Mouse (Mus musculus): ENCODE results near the gene Trp53tg5. TPM values are rescaled to one million over a fixed set of nuclear protein-coding genes. Genes with fewer than 3 reads are reported as not detected.

The Trp53tg5 gene
- polyA plus RNA-seq, 1 experiment = not detected

DNA sequence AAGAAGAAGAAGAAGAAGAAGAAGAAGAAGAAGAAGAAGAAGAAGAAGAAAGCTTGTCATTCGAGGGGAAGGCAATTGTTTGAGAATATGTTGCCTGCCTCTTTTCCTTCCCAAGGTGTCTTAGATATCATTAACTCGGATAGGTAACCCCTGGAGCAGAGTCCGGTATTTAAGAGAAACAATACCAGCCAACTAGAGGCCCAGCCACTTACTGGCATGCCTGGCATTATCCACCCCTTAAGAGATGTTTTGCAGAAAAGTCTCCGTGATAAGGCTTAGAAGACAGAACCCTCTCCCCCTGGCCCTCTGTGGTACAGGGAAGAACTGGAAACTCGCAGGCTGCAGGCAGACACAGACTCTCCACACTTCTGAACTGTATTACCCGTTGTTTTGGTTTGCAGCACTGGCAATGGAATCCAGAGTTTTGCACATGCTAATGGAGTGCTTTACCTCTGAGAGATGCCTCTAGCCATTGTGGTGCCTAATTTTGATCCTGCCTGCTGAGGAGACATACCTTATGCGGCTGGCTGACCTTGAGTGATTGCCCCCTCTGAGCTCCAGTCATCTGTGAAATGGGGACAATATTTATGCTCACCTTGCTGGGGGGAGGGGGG, 19.5 kb downstream of the Trp53tg5 start:
- 74% methylated on average over 7 of the region's 7 CpGs for WGBS
- DNase-seq (ENCODE audit: low read depth, low spot score) = no peak

DNA sequence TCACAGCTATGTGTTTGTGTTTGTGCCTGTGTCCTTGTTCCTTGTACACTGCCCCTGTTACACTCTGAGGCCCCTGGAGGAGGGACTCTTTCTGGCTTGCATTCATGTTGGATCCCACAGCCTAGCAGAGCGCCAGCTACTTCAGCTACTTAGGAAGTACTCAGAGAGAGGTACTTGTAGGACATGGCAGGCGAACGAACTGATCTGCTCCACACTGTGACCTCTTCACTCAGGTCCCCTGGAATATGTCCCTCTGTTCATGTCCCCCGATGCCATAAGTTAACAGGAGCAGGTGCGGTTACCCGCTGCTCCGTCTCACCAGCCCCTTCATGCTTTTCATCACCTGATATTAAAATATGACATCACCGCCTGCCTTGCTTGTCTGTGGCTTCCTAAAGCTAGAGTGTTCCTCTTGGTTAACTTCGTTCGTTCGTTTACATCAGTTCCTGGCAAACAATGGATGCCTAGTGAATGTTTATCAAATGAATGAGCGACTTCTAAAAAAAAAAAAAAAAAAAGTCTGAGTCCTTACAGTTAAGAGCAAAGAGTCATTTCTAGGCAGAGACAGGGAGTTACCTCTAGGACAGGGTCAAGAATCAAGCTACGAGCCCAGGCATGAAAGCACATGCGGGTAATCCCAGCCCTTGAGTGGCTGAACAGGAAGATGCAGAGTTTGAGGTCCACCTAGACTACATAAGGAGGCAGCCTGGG, 20.3 kb downstream of the Trp53tg5 start:
- DNase-seq (ENCODE audit: low read depth, low spot score) = no peak
- WGBS = 79% methylated on average over 14 of the region's 14 CpGs

DNA sequence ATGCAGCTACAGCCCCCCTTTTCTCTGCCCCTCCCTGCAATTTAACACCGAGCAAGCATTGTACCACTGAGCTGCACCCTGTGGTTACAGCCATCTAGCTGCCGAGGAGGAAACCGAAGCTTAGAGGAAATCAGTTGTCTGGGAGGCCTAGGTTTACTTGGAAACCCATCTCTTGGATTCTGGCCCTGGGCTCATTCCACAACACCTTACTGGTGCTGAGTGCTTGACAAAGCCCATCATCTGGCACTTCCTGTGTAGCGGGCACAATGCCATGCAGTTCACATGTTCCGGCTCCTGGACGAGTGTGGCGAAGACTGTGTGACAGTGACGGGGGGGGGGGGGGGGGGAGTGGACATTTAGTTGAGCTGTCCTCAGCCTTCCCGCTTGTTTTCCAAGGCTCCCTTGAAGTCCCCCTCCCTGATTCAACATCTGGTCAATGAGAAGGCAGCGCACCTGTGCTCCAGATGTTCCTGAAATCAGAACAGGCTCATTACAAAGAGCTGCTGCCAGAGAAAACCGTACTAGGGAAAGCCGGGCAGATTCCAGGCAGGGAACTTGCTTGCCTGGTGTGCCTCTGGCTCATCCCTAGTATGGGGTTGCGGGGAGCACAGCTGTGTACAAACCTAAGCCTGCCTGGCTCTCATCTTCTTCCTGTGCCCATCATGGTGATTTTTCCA, 21.4 kb downstream of the Trp53tg5 start:
- DNase-seq (ENCODE audit: low read depth, low spot score) = no peak
- 24% methylated on average over 13 of the region's 13 CpGs for WGBS

- DNase-seq (ENCODE audit: low read depth, low spot score) = no peak
- 37% methylated on average over 14 of the region's 14 CpGs for WGBS
These were observed 24.0 kb downstream of the Trp53tg5 start for GRCm38 (mm10) chr2:164449341-164450042.

DNA sequence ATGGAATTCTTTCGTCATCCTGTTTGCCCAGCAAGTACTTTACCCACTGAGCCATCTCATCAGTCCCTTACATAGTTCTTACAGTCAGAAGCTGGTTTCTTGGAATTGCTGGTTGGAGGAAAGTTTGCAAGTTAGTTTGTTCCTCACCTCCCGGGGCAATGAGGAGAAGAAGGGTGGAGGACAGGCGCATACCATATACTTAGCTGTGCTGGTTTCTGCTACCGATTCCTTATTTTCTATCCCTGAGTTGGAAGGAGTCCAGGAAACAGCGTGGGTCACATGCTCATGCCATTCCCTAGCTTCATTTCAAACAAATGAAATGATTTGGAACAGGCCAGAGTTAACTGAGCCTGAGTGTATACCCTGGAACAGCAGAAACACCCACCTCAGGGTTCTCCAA, 24.6 kb downstream of the Trp53tg5 start:
- WGBS = 28% methylated on average over 5 of the region's 5 CpGs
- DNase-seq (ENCODE audit: low read depth, low spot score) = no peak

- WGBS = 81% methylated on average over 1 of the region's 1 CpGs
- DNase-seq (ENCODE audit: low read depth, low spot score) = no peak
These were observed 25.4 kb downstream of the Trp53tg5 start for GRCm38 (mm10) chr2:164448140-164448539.

DNA sequence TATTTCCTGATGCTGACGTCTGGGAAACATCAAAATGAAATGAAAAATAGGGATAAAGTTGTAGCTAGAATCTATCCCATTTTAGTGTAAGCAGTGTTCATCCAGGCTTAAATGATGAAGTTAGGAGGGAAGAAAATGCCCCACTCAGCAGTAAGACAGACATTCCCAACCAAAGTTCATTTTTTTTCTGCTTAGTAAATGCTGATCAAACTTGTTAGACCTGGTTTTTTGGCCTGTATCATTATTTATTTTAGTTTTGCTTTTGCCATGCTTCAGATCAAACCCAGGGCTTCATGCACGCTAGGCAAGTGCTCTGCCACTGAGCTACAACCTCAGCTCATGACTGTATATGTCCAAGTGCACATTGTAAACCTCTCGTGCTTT, 27.4 kb downstream of the Trp53tg5 start:
- no peak for DNase-seq (ENCODE audit: low read depth, low spot score)
- WGBS = 80% methylated on average over 3 of the region's 3 CpGs

DNA sequence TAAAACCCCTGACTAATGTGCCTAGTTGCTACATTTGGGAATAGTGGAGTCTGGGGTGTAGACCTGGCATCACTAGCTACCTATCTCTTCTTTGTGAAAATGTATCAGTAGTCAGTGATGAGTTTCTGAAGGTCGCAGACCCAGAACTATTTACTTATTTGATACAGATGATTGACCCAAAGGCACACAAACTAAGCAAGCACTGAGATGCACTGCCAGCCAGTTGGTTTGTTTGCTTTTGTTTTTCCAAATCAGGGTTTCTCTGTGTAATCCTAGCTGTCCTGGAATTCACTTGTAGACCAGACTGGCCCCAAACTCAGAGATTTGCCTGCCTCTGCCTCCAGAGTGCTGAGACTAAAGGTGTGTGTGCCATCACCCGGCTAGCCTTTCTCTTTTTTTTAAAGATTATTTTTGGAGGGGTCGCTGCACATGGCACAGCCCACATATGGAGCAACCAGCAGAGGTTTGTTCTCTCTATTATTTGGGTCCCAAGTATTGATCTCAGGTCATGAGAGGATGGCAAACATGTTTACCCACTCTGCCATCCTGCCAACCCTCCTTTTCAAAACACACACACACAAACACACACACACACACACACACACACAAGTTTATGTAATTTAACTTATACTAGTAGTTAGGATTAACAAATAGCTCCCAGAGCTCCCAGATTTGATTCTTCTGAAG, 28.0 kb downstream of the Trp53tg5 start:
- WGBS = 83% methylated on average over 3 of the region's 3 CpGs
- no peak for DNase-seq (ENCODE audit: low read depth, low spot score)

- DNase-seq (ENCODE audit: low read depth, low spot score) = no peak
- 59% methylated on average over 2 of the region's 2 CpGs for WGBS
These were observed 28.8 kb downstream of the Trp53tg5 start for GRCm38 (mm10) chr2:164444701-164445100.

DNA sequence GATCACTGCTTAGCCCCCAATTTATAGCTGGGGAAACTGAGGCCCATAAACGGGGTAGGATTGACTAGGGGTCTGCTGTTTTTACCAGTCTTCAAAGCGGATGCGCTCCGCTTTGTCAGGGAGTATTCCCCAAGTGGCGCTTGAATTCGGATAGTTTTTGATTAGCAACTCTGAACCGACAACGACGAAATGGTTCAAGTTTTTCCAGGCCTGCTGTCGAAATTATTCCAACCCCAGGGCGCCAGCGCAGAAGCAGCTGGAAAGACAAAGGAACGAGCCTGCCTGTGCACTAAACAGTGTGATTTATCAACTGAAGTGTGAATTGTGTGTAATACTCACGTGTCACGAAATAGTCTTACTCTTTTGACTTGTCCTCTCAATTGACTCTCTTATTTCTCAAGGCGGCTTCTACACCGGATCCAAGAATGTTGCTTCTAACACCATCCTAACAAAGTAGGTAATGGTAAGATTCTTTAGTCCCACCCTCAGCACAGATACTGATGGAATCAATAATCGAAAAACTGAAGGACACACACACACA, 30.0 kb downstream of the Trp53tg5 start, which contains the start of gene Sdc4:
Gene Sdc4, minus strand, starts transcription at position 428 of the 541 bp plus-strand sequence.
- WGBS = 13% methylated on average over 18 of the region's 18 CpGs

DNA sequence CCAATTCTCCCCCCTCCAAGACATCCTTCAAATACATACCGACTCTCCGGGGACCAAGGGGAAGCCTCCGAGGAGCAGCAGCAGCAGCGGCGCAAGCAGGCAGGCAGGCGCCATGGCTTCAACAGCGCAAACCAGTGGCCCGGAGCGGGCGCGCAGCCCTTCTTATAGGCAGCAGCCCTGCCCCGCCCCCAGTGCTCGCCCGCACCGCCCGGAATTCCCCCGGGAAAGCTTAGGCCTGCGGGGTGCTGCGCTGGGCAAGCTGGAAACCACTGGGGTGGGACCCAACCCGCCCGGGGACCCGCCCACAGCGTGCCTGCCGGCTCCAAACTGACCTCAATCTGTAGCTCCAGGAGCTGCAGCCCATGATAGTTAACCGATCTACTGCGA, 30.5 kb downstream of the Trp53tg5 start:
- under 1% methylated on average over 26 of the region's 26 CpGs for WGBS
- no peak for DNase-seq (ENCODE audit: low read depth, low spot score)

More for the DNA sequence above, 30.0 kb downstream of the Trp53tg5 start, which contains the start of gene Sdc4:
- DNase-seq (ENCODE audit: low read depth, low spot score) = no peak

DNA sequence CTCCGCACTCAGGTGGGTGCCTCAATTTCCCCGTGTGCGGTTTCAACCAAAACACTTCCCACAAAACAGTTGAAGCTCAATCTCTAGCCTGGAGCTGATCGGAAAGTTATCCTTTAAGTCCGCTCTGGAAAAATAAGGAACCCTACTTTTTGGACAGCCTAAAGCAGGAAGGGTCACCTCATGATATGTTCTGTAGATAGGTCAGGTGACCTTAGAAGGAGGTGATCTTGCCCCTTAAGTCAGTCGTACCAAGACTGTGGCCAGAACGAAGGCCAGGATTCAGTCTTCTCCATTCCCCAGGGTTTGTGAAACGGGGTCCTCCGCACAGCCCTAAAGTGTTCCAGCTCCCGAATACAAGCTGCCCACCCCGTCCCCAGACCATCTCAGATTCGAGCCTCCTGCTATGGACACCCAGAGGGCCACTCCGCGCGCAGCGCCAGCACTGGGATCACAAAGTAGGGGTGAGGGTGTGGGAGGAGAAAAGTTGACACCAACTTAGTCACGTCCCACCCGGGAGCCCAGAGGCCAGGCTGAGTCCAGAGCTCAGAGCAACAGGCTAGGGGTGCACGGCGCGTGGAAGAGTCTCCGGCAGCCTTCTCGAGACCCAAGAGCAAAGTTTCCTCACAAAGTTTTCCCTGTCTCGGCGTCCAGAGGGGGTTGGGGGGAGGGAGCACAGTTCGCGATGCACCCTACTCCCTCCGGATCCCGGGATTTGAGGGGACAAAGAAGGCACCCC, 31.0 kb downstream of the Trp53tg5 start:
- WGBS = 1% methylated on average over 29 of the region's 29 CpGs
- DNase-seq (ENCODE audit: low read depth, low spot score) = no peak

GRCm38 (mm10) chr2:164441731-164442130, 31.8 kb downstream of the Trp53tg5 start:
- no peak for DNase-seq (ENCODE audit: low read depth, low spot score)
- 6% methylated on average over 7 of the region's 7 CpGs for WGBS

- 14% methylated on average over 8 of the region's 8 CpGs for WGBS
These were observed 32.4 kb downstream of the Trp53tg5 start for GRCm38 (mm10) chr2:164441155-164441554.

DNA sequence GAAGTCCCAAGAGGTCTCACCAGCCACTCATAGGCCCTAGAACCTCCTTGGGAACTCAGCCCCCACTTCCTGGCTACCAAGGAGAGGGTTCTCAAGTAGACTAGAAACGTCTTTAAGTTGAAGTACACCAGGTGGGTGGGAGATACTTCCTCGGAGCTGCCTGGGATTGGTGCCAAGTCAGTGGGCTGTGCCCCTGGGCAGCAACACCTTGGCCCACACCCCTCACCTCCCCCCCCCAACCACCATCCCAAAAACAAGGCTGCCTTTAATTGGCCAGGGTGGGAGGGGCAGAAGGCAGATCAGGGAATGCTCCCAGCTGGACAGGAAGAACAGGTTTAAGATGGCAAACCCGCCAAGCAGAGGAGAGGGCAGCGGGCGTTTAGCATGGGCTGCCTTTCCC, 33.2 kb downstream of the Trp53tg5 start:
- 25% methylated on average over 5 of the region's 5 CpGs for WGBS
- no peak for DNase-seq (ENCODE audit: low read depth, low spot score)

More at GRCm38 (mm10) chr2:164441155-164441554, 32.4 kb downstream of the Trp53tg5 start:
- DNase-seq (ENCODE audit: low read depth, low spot score) = no peak

GRCm38 (mm10) chr2:164439001-164439421, 34.5 kb downstream of the Trp53tg5 start:
- 15% methylated on average over 3 of the region's 3 CpGs for WGBS
- DNase-seq (ENCODE audit: low read depth, low spot score) = no peak

DNA sequence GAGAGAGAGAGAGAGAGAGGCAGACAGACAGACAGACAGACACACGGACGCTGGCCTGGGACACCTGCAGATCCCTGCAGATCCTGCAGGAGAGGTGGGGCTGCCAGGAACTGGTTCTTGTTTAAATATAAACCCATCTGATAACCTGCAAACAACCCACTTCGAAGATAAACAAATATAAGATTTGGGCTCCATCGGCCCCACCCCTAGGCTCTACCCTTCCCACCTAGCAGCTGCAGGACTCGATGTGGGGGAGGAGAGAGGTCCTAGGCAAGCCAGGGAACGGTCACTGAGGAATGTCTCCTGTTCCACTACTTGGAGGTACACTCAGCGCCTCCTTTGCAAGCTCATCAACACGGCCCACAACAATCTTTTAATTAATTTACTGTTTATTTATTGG, 35.3 kb downstream of the Trp53tg5 start:
- DNase-seq (ENCODE audit: low read depth, low spot score) = no peak
- 19% methylated on average over 8 of the region's 8 CpGs for WGBS

DNA sequence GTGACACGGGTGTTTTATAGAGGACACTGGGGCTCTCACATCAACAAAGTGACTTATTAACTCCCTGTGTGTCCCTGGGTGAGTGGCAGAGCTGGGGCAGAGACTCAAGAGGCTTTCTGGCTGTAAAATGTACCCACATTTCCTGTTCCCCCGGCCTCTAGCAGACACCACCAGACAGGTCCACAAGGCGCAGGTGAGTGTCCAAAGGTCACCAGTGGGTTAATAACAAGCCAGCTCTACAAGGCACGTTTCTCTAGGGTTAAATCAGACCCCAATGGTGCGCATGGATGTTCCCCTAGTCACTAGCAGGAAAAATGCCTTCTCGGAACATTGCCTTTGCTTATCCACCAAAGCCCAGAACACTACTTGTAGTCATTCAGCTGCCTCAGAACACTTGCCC, 35.8 kb downstream of the Trp53tg5 start:
- WGBS = 22% methylated on average over 6 of the region's 6 CpGs

DNA sequence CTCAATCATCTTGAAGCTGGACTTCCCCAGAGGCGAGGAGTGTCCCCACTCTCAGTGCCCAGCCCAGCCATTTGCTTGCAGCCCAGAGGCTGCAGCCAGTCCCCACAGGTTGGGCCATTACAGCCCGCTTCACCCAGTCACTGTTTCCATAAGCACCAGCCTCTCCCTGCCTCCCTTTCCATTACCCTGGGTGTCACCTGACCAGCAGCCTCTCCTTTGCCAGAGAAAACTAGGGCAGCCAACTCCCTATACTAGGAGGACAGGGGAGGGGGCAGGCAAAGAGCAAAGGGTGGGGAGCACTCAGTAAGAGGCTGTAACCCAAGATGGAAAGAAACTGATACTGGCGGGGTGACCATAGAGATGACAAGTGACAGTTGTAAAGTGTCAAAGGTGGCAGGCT, 36.6 kb downstream of the Trp53tg5 start:
- DNase-seq (ENCODE audit: low read depth, low spot score) = no peak
- WGBS = 25% methylated on average over 3 of the region's 3 CpGs

More for the DNA sequence above, 35.8 kb downstream of the Trp53tg5 start:
- no peak for DNase-seq (ENCODE audit: low read depth, low spot score)

Measured in large intestine, adult 2 months (tissue).